Mouse (Mus musculus) kidney, embryonic 16.5 days (tissue): ENCODE results near the gene Tmem132c. TPM values are rescaled to one million over a fixed set of nuclear protein-coding genes. Genes with fewer than 3 reads are reported as not detected.

Experiments used
- ATAC-seq: fragments of 200-750 bp; cut with Nextera tagmentation; 2 replicates; pipeline ENCODE4 v1.8.0; 2017; ENCODE audit warnings: moderate TSS enrichment; ENCODE audit not compliant: low FRiP score, low TSS enrichment
- H3K27ac ChIP-seq: fragments of 300-500 bp; sonication (generic); 2 replicates; pipeline ENCODE4 v1.5.1; 2014; ENCODE audit warnings: low read length
- H3K27me3 ChIP-seq: fragments of 300-500 bp; sonication (generic); 2 replicates; pipeline ENCODE4 v1.6.1; 2014; ENCODE audit warnings: low read length, control low read depth, mixed read lengths; ENCODE audit not compliant: insufficient read depth
- H3K36me3 ChIP-seq: fragments of 300-500 bp; sonication (generic); 2 replicates; pipeline ENCODE4 v1.6.1; 2014; ENCODE audit warnings: low read length, control low read depth, mixed read lengths; ENCODE audit not compliant: insufficient read depth
- H3K4me1 ChIP-seq: fragments of 300-500 bp; sonication (generic); 2 replicates; pipeline ENCODE4 v1.6.1; 2014; ENCODE audit warnings: low read length, control low read depth, mixed read lengths; ENCODE audit not compliant: insufficient read depth
- H3K4me2 ChIP-seq: fragments of 300-500 bp; sonication (generic); replicated peaks from 2 replicates; pipeline ENCODE4 v1.6.1; 2014; ENCODE audit warnings: low read depth, low read length
- H3K4me3 ChIP-seq: fragments of 300-500 bp; sonication (generic); 2 replicates; pipeline ENCODE4 v1.5.1; 2014; ENCODE audit warnings: mild to moderate bottlenecking, low read length
- H3K9ac ChIP-seq: fragments of 300-500 bp; sonication (generic); replicated peaks from 2 replicates; pipeline ENCODE4 v1.6.1; 2014; ENCODE audit warnings: low read length
- H3K9me3 ChIP-seq: fragments of 300-500 bp; sonication (generic); 2 replicates; pipeline ENCODE4 v1.6.1; 2016; ENCODE audit warnings: low read length, control low read depth
- WGBS: fragments of 180-500 bp; shearing (Covaris S2); extraction: QIAGEN DNeasy Blood & Tissue Kit; methylation state at CpG from one replicate; pipeline ENCODE4 v1.1.7; 2014; 5-methylcytosine and 5-hydroxymethylcytosine counted together
- polyA plus RNA-seq: library from polyadenylated mRNA; unstranded; fragments of >200 nt; fragmentation: Nextera tagmentation; extraction: Ambion mirVana; gene quantifications from 2 replicates; pipeline ENCODE4 v1.2.1, GENCODE M21; 2015

Tmem132c gene
- polyA plus RNA-seq, 1 experiment from 2014 or later = 1.5 TPM

- Histone ChIP-seq H3K4me2 (no peak overlapping the region), H3K9ac (no peak overlapping the region), H3K27me3 (no peaks in the 10 kb centered on the region), H3K27ac (no peak overlapping the region), H3K36me3 (no peaks in the 10 kb centered on the region), H3K4me3 (no peak overlapping the region), H3K9me3 (no peaks in the 10 kb centered on the region), H3K4me1 (peaks cover 12% of the 10 kb centered on the region)
- 28% methylated on average over 2 of the region's 2 CpGs for WGBS
- ATAC-seq = no peak; the same call in 1 of the 2 replicates
These were observed 56.5 kb downstream of the Tmem132c start for GRCm38 (mm10) chr5:127298060-127298459.

GRCm38 (mm10) chr5:127299010-127299409 is 57.4 kb downstream of the Tmem132c start:
- no peak overlapping the region for H3K9ac ChIP-seq
- H3K4me2 ChIP-seq = no peak overlapping the region
- peaks cover 12% of the 10 kb centered on the region for H3K4me1 ChIP-seq
- H3K9me3 ChIP-seq = no peaks in the 10 kb centered on the region
- 35% methylated on average over 1 of the region's 1 CpGs for WGBS
- H3K36me3 ChIP-seq = no peaks in the 10 kb centered on the region
- no peak overlapping the region for H3K27ac ChIP-seq
- ATAC-seq = no peak
- no peaks in the 10 kb centered on the region for H3K27me3 ChIP-seq
- H3K4me3 ChIP-seq = no peak overlapping the region

GRCm38 (mm10) chr5:127300597-127301254 is 59.1 kb downstream of the Tmem132c start:
- Histone ChIP-seq H3K27ac (no peak overlapping the region), H3K4me2 (no peak overlapping the region), H3K9ac (no peak overlapping the region), H3K9me3 (no peaks in the 10 kb centered on the region), H3K4me1 (peaks cover 12% of the 10 kb centered on the region), H3K36me3 (no peaks in the 10 kb centered on the region), H3K27me3 (no peaks in the 10 kb centered on the region), H3K4me3 (no peak overlapping the region)
- 25% methylated on average over 8 of the region's 8 CpGs for WGBS
- ATAC-seq = no peak

- no peaks in the 10 kb centered on the region for H3K36me3 ChIP-seq
- no peaks in the 10 kb centered on the region for H3K27me3 ChIP-seq
- H3K4me2 ChIP-seq = no peak overlapping the region
- 69% methylated on average over 5 of the region's 5 CpGs for WGBS
- H3K9me3 ChIP-seq = no peaks in the 10 kb centered on the region
- no peak overlapping the region for H3K4me3 ChIP-seq
- peaks cover 2% of the 10 kb centered on the region; the same call in 1 of the 2 replicates for H3K4me1 ChIP-seq
- no peak for ATAC-seq
- H3K9ac ChIP-seq = no peak overlapping the region
- H3K27ac ChIP-seq = no peak overlapping the region
These were observed 63.7 kb downstream of the Tmem132c start for GRCm38 (mm10) chr5:127305312-127305711.

- Histone ChIP-seq H3K4me3 (no peak overlapping the region), H3K4me2 (no peak overlapping the region), H3K9me3 (no peaks in the 10 kb centered on the region), H3K9ac (no peak overlapping the region), H3K27ac (no peak overlapping the region), H3K27me3 (no peaks in the 10 kb centered on the region), H3K4me1 (peaks cover 6% of the 10 kb centered on the region; the same call in 1 of the 2 replicates), H3K36me3 (no peaks in the 10 kb centered on the region)
- WGBS = 31% methylated on average over 5 of the region's 5 CpGs
- no peak for ATAC-seq
These were observed 64.1 kb downstream of the Tmem132c start for GRCm38 (mm10) chr5:127305719-127306118.

GRCm38 (mm10) chr5:127306726-127307125 is 65.1 kb downstream of the Tmem132c start:
- no peak for ATAC-seq
- peaks cover 8% of the 10 kb centered on the region; the same call in 1 of the 2 replicates for H3K4me1 ChIP-seq
- H3K4me2 ChIP-seq = no peak overlapping the region
- H3K9me3 ChIP-seq = no peaks in the 10 kb centered on the region
- H3K36me3 ChIP-seq = no peaks in the 10 kb centered on the region
- H3K9ac ChIP-seq = no peak overlapping the region
- H3K27me3 ChIP-seq = no peaks in the 10 kb centered on the region
- no peak overlapping the region for H3K4me3 ChIP-seq
- H3K27ac ChIP-seq = no peak overlapping the region
- 20% methylated on average over 1 of the region's 1 CpGs for WGBS

GRCm38 (mm10) chr5:127310318-127311004 is 68.9 kb downstream of the Tmem132c start:
- no peaks in the 10 kb centered on the region for H3K36me3 ChIP-seq
- no peak overlapping the region for H3K4me2 ChIP-seq
- no peaks in the 10 kb centered on the region for H3K9me3 ChIP-seq
- ATAC-seq = peak; percentile 65
- H3K4me1 ChIP-seq = peaks cover 8% of the 10 kb centered on the region; the same call in 1 of the 2 replicates
- 12% methylated on average over 14 of the region's 14 CpGs for WGBS
- H3K27ac ChIP-seq = no peak overlapping the region
- no peak overlapping the region for H3K9ac ChIP-seq
- H3K27me3 ChIP-seq = no peaks in the 10 kb centered on the region
- no peak overlapping the region for H3K4me3 ChIP-seq

- ATAC-seq = no peak
- Histone ChIP-seq H3K36me3 (no peaks in the 10 kb centered on the region), H3K9ac (no peak overlapping the region), H3K27me3 (no peaks in the 10 kb centered on the region), H3K27ac (no peak overlapping the region), H3K4me2 (no peak overlapping the region), H3K9me3 (no peaks in the 10 kb centered on the region), H3K4me3 (no peak overlapping the region), H3K4me1 (peaks cover 8% of the 10 kb centered on the region; the same call in 1 of the 2 replicates)
- 60% methylated on average over 2 of the region's 2 CpGs for WGBS
These were observed 69.4 kb downstream of the Tmem132c start for GRCm38 (mm10) chr5:127311005-127311331.

- no peak for ATAC-seq
- Histone ChIP-seq H3K4me1 (peaks cover 8% of the 10 kb centered on the region; the same call in 1 of the 2 replicates), H3K36me3 (no peaks in the 10 kb centered on the region), H3K27me3 (no peaks in the 10 kb centered on the region), H3K4me2 (no peak overlapping the region), H3K27ac (no peak overlapping the region), H3K9me3 (no peaks in the 10 kb centered on the region), H3K9ac (no peak overlapping the region), H3K4me3 (no peak overlapping the region)
- 81% methylated on average over 2 of the region's 2 CpGs for WGBS
These were observed 72.0 kb downstream of the Tmem132c start for GRCm38 (mm10) chr5:127313634-127314033.

- Histone ChIP-seq H3K9ac (no peak overlapping the region), H3K9me3 (no peaks in the 10 kb centered on the region), H3K4me2 (no peak overlapping the region), H3K36me3 (no peaks in the 10 kb centered on the region), H3K27me3 (no peaks in the 10 kb centered on the region), H3K4me3 (no peak overlapping the region), H3K27ac (no peak overlapping the region), H3K4me1 (peaks cover 18% of the 10 kb centered on the region; the same call in 1 of the 2 replicates)
- WGBS = 23% methylated on average over 12 of the region's 12 CpGs
- ATAC-seq = no peak
These were observed 77.6 kb downstream of the Tmem132c start for GRCm38 (mm10) chr5:127319096-127319779.
